Mouse (Mus musculus): ENCODE measurements around the gene Otc. TPM values are rescaled to one million over a fixed set of nuclear protein-coding genes. Genes with fewer than 3 reads are reported as not detected.

Otc gene
- polyA plus RNA-seq (2014; fragmentation: Nextera tagmentation; extraction: Ambion mirVana): not detected in 2 replicates

DNA sequence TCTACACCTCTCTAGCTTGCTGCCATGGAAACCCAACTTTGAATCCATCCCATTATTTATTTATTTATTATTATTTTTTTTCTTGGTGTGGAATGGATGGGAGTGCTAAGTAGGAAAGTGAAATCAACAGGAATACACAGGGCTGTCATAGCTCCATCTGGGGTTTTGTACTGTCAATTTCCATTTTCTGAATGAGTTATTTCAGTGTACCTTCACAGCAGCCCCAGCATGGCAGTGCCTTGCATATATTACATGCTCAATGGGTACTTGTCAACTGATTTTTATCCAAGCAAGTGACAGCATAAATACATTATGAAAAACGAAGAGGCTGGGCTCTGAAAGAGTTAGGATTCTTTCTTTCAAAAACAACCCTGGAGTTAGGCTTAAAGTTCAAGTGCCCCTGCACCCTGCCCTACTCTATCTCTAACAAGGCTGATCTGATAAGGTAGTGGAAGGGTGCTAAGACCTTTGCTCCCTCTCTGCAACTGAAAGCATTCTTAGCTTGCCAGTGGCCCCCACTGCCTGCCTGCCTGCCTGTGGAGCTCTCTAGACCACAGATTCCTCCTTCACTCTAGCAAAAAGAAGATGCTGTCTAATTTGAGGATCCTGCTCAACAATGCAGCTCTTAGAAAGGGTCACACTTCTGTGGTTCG, at the start of gene Otc:
TSS of gene Otc (plus strand) at position 454 of the 653 bp plus-strand sequence.
- Histone ChIP-seq H3K4me1 (ENCODE audit: control insufficient read depth, insufficient read depth, low read length) (no peaks in the 10 kb centered on the region), H3K4me3 (ENCODE audit: low read depth, low read length) (no peak within 1 kb of the TSS), H3K9me3 (ENCODE audit: control insufficient read depth, low read length) (no peaks in the 10 kb centered on the region), H3K4me2 (ENCODE audit: low read depth, severe bottlenecking) (no peak within 1 kb of the TSS), H3K27ac (replicated peaks; ENCODE audit: low read depth, low read length) (no peak within 1 kb of the TSS), H3K27me3 (ENCODE audit: control insufficient read depth, insufficient read depth, low read length) (no peaks in the 10 kb centered on the region), H3K9ac (ENCODE audit: low read length) (no peak within 1 kb of the TSS), H3K36me3 (ENCODE audit: control insufficient read depth, insufficient read depth, low read length) (no peaks in the 10 kb centered on the region)
- DNase-seq (ENCODE audit: low spot score) (no peak), ATAC-seq (ENCODE audit: insufficient number of reproducible peaks, low FRiP score, low TSS enrichment, low read depth) (no peak)
- 65% methylated on average over 2 of the region's 2 CpGs for WGBS

DNA sequence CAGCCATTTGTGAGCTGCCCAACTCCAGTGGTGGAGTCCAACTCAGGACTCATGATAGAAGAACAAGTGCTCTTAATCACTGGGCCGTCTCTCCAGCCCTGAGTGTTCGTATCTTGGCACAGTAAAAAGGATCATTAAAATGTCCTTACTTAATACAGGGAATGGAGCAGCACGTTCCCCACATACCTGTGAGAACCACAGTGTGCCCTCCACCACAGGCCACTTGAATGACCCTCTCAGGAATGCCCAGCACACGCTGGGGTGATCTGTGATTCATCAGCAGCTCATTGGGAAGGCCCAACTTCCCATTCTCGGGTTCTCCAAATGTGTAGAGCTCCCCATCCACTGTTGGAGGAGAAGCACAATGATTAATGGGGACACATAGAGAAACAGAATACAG, 46.2 kb upstream of the Otc start:
- Histone ChIP-seq H3K27me3 (ENCODE audit: control insufficient read depth, insufficient read depth, low read length) (no peaks in the 10 kb centered on the region), H3K9me3 (ENCODE audit: control insufficient read depth, low read length) (no peaks in the 10 kb centered on the region), H3K4me3 (ENCODE audit: low read depth, low read length) (no peak overlapping the region), H3K4me2 (ENCODE audit: low read depth, severe bottlenecking) (no peak overlapping the region), H3K4me1 (ENCODE audit: control insufficient read depth, insufficient read depth, low read length) (no peaks in the 10 kb centered on the region), H3K36me3 (ENCODE audit: control insufficient read depth, insufficient read depth, low read length) (no peaks in the 10 kb centered on the region), H3K9ac (ENCODE audit: low read length) (no peak overlapping the region), H3K27ac (replicated peaks; ENCODE audit: low read depth, low read length) (no peak overlapping the region)
- DNase-seq (ENCODE audit: low spot score) (no peak), ATAC-seq (ENCODE audit: insufficient number of reproducible peaks, low FRiP score, low TSS enrichment, low read depth) (no peak)
- 74% methylated on average over 5 of the region's 5 CpGs for WGBS

DNA sequence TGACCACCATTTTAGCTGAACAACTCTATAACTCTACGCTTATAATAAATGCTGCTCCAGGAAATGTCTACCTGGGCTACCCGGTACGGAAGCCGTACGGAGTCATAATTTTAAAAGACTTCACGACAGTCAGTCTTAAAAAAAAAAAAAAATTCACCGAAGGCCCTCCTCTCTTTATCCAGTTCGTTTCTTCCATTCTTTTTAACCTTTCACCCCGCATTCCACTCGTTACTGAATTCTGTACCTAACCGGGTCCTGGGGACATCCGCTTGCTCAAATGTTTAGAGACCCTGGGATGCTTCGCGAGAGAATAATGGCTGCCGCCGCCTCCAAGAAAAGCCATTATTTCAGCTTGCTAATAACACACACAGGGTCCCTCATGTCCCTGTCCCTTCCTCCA, 36.1 kb upstream of the Otc start:
- DNase-seq (ENCODE audit: low spot score): no peak
- Histone ChIP-seq H3K4me2 (ENCODE audit: low read depth, severe bottlenecking) (peak overlapping the region; percentile 30; the same call in 1 of the 2 replicates), H3K27me3 (ENCODE audit: control insufficient read depth, insufficient read depth, low read length) (no peaks in the 10 kb centered on the region), H3K27ac (replicated peaks; ENCODE audit: low read depth, low read length) (0 out of 2 replicates have a peak overlapping the region, but pooled peaks have one; percentile 21), H3K9me3 (ENCODE audit: control insufficient read depth, low read length) (no peaks in the 10 kb centered on the region), H3K4me1 (ENCODE audit: control insufficient read depth, insufficient read depth, low read length) (no peaks in the 10 kb centered on the region), H3K4me3 (ENCODE audit: low read depth, low read length) (peak overlapping the region; percentile 37), H3K36me3 (ENCODE audit: control insufficient read depth, insufficient read depth, low read length) (no peaks in the 10 kb centered on the region), H3K9ac (ENCODE audit: low read length) (peak overlapping the region; percentile 62)
- 0 out of 2 replicates have a peak, but pooled peaks have one; percentile 10 for ATAC-seq (ENCODE audit: insufficient number of reproducible peaks, low FRiP score, low TSS enrichment, low read depth)
- WGBS: 29% methylated on average over 16 of the region's 16 CpGs

DNA sequence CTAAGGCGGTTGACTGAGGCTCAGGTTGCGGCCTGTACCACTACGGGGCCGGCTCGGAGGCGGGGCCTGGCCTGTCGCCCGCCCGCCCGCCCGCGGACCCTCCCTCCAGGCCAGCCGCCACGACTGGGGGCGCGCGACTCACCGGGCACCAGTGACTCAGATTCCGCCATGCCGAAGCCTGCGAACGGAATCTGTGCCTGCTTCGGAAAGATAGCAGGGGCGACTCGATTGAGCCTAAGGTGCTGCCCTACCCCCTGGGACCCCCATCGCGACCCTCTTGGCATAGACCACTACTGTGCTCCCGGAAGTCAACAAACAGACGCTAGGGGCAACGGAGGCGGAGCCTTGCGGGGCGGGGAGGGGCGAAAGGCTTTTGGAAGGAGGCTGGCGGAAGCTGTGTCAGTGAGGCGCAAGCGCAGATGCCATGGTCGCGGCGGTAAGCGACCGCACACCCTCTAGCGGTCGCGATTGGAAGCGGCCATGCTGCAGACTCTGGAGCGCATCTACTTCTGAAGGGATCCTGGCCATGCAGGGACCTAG, 35.6 kb upstream of the Otc start, which contains the start of gene Rpgr:
TSS of gene Rpgr (minus strand) at position 511 of the 540 bp plus-strand sequence.
- Histone ChIP-seq H3K4me1 (ENCODE audit: control insufficient read depth, insufficient read depth, low read length) (no peaks in the 10 kb centered on the region), H3K4me3 (ENCODE audit: low read depth, low read length) (peak within 1 kb of the TSS; percentile 37), H3K27me3 (ENCODE audit: control insufficient read depth, insufficient read depth, low read length) (no peaks in the 10 kb centered on the region), H3K9me3 (ENCODE audit: control insufficient read depth, low read length) (no peaks in the 10 kb centered on the region), H3K9ac (ENCODE audit: low read length) (peak within 1 kb of the TSS; percentile 62), H3K36me3 (ENCODE audit: control insufficient read depth, insufficient read depth, low read length) (no peaks in the 10 kb centered on the region), H3K4me2 (ENCODE audit: low read depth, severe bottlenecking) (peak within 1 kb of the TSS; percentile 30; the same call in 1 of the 2 replicates), H3K27ac (replicated peaks; ENCODE audit: low read depth, low read length) (0 out of 2 replicates have a peak within 1 kb of the TSS, but pooled peaks have one; percentile 21)
- 21% methylated on average over 42 of the region's 47 CpGs for WGBS
- DNase-seq (ENCODE audit: low spot score) (peak; percentile 91), ATAC-seq (ENCODE audit: insufficient number of reproducible peaks, low FRiP score, low TSS enrichment, low read depth) (peak; percentile 98)

DNA sequence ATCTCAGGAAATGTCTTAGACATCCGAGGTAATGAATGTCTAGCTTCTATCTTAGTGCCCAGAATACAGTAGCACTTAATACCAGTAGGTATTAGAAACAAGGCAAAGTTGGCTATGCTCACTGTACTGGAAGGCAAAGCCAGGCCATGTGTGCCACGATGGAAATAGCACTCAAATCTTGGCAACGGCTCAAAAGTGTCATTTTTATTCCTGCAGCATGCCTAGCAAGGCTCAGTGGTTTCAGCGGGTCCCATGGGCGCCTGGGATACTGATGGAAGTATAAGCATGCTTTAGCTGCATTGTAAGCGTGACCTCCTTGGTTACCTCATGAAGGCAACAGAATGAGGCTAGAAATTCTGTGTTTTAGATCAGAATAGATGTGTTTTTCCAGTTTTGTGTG, 32.8 kb upstream of the Otc start:
- no peaks in the 10 kb centered on the region for H3K27me3 ChIP-seq (ENCODE audit: control insufficient read depth, insufficient read depth, low read length)
- no peak overlapping the region for H3K4me3 ChIP-seq (ENCODE audit: low read depth, low read length)
- no peaks in the 10 kb centered on the region for H3K36me3 ChIP-seq (ENCODE audit: control insufficient read depth, insufficient read depth, low read length)
- H3K9ac ChIP-seq (ENCODE audit: low read length): no peak overlapping the region
- ATAC-seq (ENCODE audit: insufficient number of reproducible peaks, low FRiP score, low TSS enrichment, low read depth) (no peak), DNase-seq (ENCODE audit: low spot score) (no peak)
- no peak overlapping the region for H3K27ac ChIP-seq (replicated peaks; ENCODE audit: low read depth, low read length)
- WGBS: 78% methylated on average over 6 of the region's 6 CpGs
- no peaks in the 10 kb centered on the region for H3K4me1 ChIP-seq (ENCODE audit: control insufficient read depth, insufficient read depth, low read length)
- no peaks in the 10 kb centered on the region for H3K9me3 ChIP-seq (ENCODE audit: control insufficient read depth, low read length)
- no peak overlapping the region for H3K4me2 ChIP-seq (ENCODE audit: low read depth, severe bottlenecking)

DNA sequence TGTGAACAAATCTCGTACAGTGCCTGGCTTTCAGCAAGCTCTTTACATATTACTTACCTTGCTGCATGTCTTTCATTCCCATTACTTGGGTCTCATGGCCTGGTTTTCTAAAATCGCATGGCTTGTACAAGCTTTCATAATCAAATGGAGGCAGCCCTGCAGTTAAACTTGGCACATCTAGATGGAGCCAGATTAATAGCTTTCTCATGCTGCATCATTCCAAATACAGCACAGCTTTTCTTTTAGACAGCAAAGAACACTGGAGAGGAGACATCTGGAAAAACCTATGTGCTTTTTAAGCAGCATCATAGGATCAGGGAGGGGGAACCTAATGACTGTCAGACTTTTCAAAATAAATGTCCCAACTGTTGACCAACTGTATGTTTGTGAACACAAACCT, 19.1 kb upstream of the Otc start:
- DNase-seq (ENCODE audit: low spot score) (no peak), ATAC-seq (ENCODE audit: insufficient number of reproducible peaks, low FRiP score, low TSS enrichment, low read depth) (no peak)
- no peak overlapping the region for H3K4me3 ChIP-seq (ENCODE audit: low read depth, low read length)
- H3K27ac ChIP-seq (replicated peaks; ENCODE audit: low read depth, low read length): no peak overlapping the region
- no peak overlapping the region for H3K9ac ChIP-seq (ENCODE audit: low read length)
- no peaks in the 10 kb centered on the region for H3K27me3 ChIP-seq (ENCODE audit: control insufficient read depth, insufficient read depth, low read length)
- 85% methylated on average over 2 of the region's 2 CpGs for WGBS
- no peaks in the 10 kb centered on the region for H3K9me3 ChIP-seq (ENCODE audit: control insufficient read depth, low read length)
- H3K4me1 ChIP-seq (ENCODE audit: control insufficient read depth, insufficient read depth, low read length): no peaks in the 10 kb centered on the region
- no peaks in the 10 kb centered on the region for H3K36me3 ChIP-seq (ENCODE audit: control insufficient read depth, insufficient read depth, low read length)
- H3K4me2 ChIP-seq (ENCODE audit: low read depth, severe bottlenecking): no peak overlapping the region

DNA sequence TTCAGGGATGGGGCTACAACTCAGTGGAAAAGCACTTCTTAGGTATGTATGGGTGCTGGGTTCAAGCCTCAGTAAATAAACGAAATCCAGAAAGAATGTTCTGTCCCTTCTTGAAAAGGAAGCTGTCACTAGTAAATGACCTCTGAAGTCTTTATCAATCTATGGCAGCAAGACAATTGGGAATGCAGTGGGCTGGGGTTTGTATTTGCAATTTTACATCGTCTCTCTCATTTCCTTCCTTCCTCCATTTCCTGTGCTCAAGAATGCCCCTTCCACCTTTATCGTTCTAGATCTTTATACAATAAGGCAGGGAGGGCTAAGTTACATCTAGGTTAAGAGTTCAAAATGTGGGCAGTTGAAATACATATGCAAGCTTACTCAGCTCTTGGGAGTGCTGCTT, 17.5 kb upstream of the Otc start:
- Histone ChIP-seq H3K9ac (ENCODE audit: low read length) (no peak overlapping the region), H3K4me2 (ENCODE audit: low read depth, severe bottlenecking) (no peak overlapping the region), H3K4me3 (ENCODE audit: low read depth, low read length) (no peak overlapping the region), H3K9me3 (ENCODE audit: control insufficient read depth, low read length) (no peaks in the 10 kb centered on the region), H3K4me1 (ENCODE audit: control insufficient read depth, insufficient read depth, low read length) (no peaks in the 10 kb centered on the region), H3K27ac (replicated peaks; ENCODE audit: low read depth, low read length) (no peak overlapping the region), H3K27me3 (ENCODE audit: control insufficient read depth, insufficient read depth, low read length) (no peaks in the 10 kb centered on the region), H3K36me3 (ENCODE audit: control insufficient read depth, insufficient read depth, low read length) (no peaks in the 10 kb centered on the region)
- 84% methylated on average over 3 of the region's 3 CpGs for WGBS
- ATAC-seq (ENCODE audit: insufficient number of reproducible peaks, low FRiP score, low TSS enrichment, low read depth) (no peak), DNase-seq (ENCODE audit: low spot score) (no peak)

DNA sequence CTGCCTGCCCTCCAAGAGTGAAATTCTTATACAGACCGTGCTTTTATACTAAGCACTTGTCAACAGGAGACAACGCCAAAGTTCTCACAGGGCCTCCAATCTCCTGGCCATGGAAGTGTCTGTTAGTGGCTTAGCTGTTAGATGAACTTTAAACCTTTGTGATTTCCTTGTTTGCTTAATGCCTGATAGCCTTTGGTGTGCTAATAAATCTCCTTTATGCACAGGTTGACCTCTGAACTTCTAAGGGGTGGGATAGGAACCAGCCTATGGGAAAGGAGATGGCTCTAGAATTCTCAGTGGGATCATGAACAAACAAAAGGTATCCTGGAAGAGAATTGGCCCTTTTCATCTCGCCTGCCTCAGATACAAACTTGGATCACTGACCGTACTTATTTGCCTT, 12.6 kb upstream of the Otc start:
- Histone ChIP-seq H3K4me2 (ENCODE audit: low read depth, severe bottlenecking) (no peak overlapping the region), H3K4me3 (ENCODE audit: low read depth, low read length) (no peak overlapping the region), H3K4me1 (ENCODE audit: control insufficient read depth, insufficient read depth, low read length) (no peaks in the 10 kb centered on the region), H3K36me3 (ENCODE audit: control insufficient read depth, insufficient read depth, low read length) (no peaks in the 10 kb centered on the region), H3K9ac (ENCODE audit: low read length) (no peak overlapping the region), H3K27me3 (ENCODE audit: control insufficient read depth, insufficient read depth, low read length) (no peaks in the 10 kb centered on the region), H3K9me3 (ENCODE audit: control insufficient read depth, low read length) (no peaks in the 10 kb centered on the region; the same call in 1 of the 2 replicates), H3K27ac (replicated peaks; ENCODE audit: low read depth, low read length) (no peak overlapping the region)
- DNase-seq (ENCODE audit: low spot score) (no peak), ATAC-seq (ENCODE audit: insufficient number of reproducible peaks, low FRiP score, low TSS enrichment, low read depth) (no peak)
- WGBS: 63% methylated on average over 4 of the region's 4 CpGs
